ENCODE assay signal across 14 mouse cellular contexts in genomic region chr19:23958925-23959324, GRCm38 (mm10).
DNase-seq lines count a peak whose midpoint lies in the region; ATAC-seq and TF ChIP-seq lines count a peak whose summit lies in the region.
"Had no signal": no experiment of that assay in that cellular context is flagged by ENCODE, and none has a peak within 500 bp of the region (broad histone marks: within the 10 kb centered on the region; RNA-seq: fewer than 3 reads in every experiment).

No protein-coding gene starts in this region.

- peak; percentile 53 for TF ChIP-seq CTCF in intestine, postnatal 0 days (IDR thresholded peaks at IDR 0.05; ENCODE audit: low read depth)

- no peak overlapping the region for H3K9ac ChIP-seq in intestine, postnatal 0 days (ENCODE audit: low read depth, low read length)
- H3K9ac ChIP-seq in intestine, embryonic 15.5 days, result no peak overlapping the region
- H3K9ac ChIP-seq in kidney, embryonic 14.5 days (ENCODE audit: low read depth, low read length), result no peak overlapping the region
- H3K9ac ChIP-seq: embryonic facial prominence, embryonic 12.5 days; limb, embryonic 12.5 days had no signal

- H3K4me3 ChIP-seq in intestine, postnatal 0 days (ENCODE audit: low read depth, low read length), result no peak overlapping the region
- H3K4me3 ChIP-seq in intestine, embryonic 15.5 days (replicated peaks), result no peak overlapping the region
- H3K4me3 ChIP-seq in kidney, embryonic 14.5 days (ENCODE audit: low read length), result no peak overlapping the region
- H3K4me3 ChIP-seq: embryonic facial prominence, embryonic 12.5 days; limb, embryonic 12.5 days had no signal

- no peak overlapping the region for H3K4me2 ChIP-seq in intestine, postnatal 0 days (replicated peaks; ENCODE audit: low read depth)
- H3K4me2 ChIP-seq in intestine, embryonic 15.5 days (replicated peaks), result no peak overlapping the region
- H3K4me2 ChIP-seq in kidney, embryonic 14.5 days (replicated peaks; ENCODE audit: low read depth, low read length), result no peak overlapping the region
- H3K4me2 ChIP-seq: embryonic facial prominence, embryonic 12.5 days; heart, embryonic 11.5 days; limb, embryonic 12.5 days had no signal

- no peaks in the 10 kb centered on the region for H3K27me3 ChIP-seq in intestine, postnatal 0 days (replicated peaks; ENCODE audit: control insufficient read depth, insufficient read depth, low read length)
- H3K27me3 ChIP-seq in intestine, embryonic 15.5 days (replicated peaks), result no peaks in the 10 kb centered on the region
- H3K27me3 ChIP-seq in kidney, embryonic 14.5 days (ENCODE audit: control insufficient read depth, insufficient read depth, low read length), result no peaks in the 10 kb centered on the region
- H3K27me3 ChIP-seq: embryonic facial prominence, embryonic 12.5 days had no signal

- no peaks in the 10 kb centered on the region for H3K4me1 ChIP-seq in intestine, postnatal 0 days (replicated peaks; ENCODE audit: control insufficient read depth, insufficient read depth, low read length)
- 0 out of 2 replicates have a peak, but pooled peaks cover 7% of the 10 kb centered on the region for H3K4me1 ChIP-seq in intestine, embryonic 15.5 days (replicated peaks)
- H3K4me1 ChIP-seq in kidney, embryonic 14.5 days (ENCODE audit: control insufficient read depth, insufficient read depth, low read length), result peaks cover 11% of the 10 kb centered on the region

- no peaks in the 10 kb centered on the region for H3K9me3 ChIP-seq in intestine, postnatal 0 days (ENCODE audit: control insufficient read depth)
- H3K9me3 ChIP-seq in intestine, embryonic 15.5 days, result no peaks in the 10 kb centered on the region
- peaks cover 2% of the 10 kb centered on the region; the same call in 1 of the 2 replicates for H3K9me3 ChIP-seq in kidney, embryonic 14.5 days (ENCODE audit: control insufficient read depth, low read length)
- H3K9me3 ChIP-seq: embryonic facial prominence, embryonic 12.5 days; limb, embryonic 12.5 days had no signal

- ATAC-seq in cerebellum, adult (ENCODE audit: insufficient number of reproducible peaks, low FRiP score, low TSS enrichment), result no peak
- ATAC-seq in intestine, postnatal 0 days, result no peak
- no peak for ATAC-seq in intestine, embryonic 15.5 days
- no peak for ATAC-seq in kidney, embryonic 14.5 days (ENCODE audit: low FRiP score, low TSS enrichment)

- H3K27ac ChIP-seq in intestine, postnatal 0 days (ENCODE audit: low read depth, low read length), result no peak overlapping the region
- H3K27ac ChIP-seq in intestine, embryonic 15.5 days, result no peak overlapping the region
- H3K27ac ChIP-seq in kidney, embryonic 14.5 days (ENCODE audit: low read depth, low read length), result no peak overlapping the region
- H3K27ac ChIP-seq: embryonic facial prominence, embryonic 12.5 days; limb, embryonic 12.5 days had no signal

- no peaks in the 10 kb centered on the region for H3K36me3 ChIP-seq in intestine, postnatal 0 days (ENCODE audit: control insufficient read depth, insufficient read depth)
- H3K36me3 ChIP-seq in intestine, embryonic 15.5 days, result no peaks in the 10 kb centered on the region
- no peaks in the 10 kb centered on the region for H3K36me3 ChIP-seq in kidney, embryonic 14.5 days (ENCODE audit: control insufficient read depth, insufficient read depth, low read length)
- H3K36me3 ChIP-seq: embryonic facial prominence, embryonic 12.5 days; limb, embryonic 12.5 days had no signal

- 47% methylated on average over 6 of the region's 6 CpGs for WGBS in intestine, postnatal 0 days
- 49% methylated on average over 6 of the region's 6 CpGs for WGBS in intestine, embryonic 15.5 days
- WGBS in kidney, embryonic 14.5 days, result 44% methylated on average over 6 of the region's 6 CpGs

- peak; percentile 29 for DNase-seq in cerebellum, adult 8-10 months
- peak; percentile 27 for DNase-seq in NIH3T3 (ENCODE audit: low read depth)
- DNase-seq in forelimb bud, embryonic 11.5 days (ENCODE audit: low read depth, low spot score), result peak; percentile 64
- no peak for DNase-seq in spleen, postnatal 4 days (ENCODE audit: low spot score in 2 of 2)
- DNase-seq: B cell, adult 2 months; kidney, postnatal 14 days; right cerebral cortex, adult 18-20 months had no signal

Comparison
In these comparisons a context has a peak if more than half of its experiments do, and no peak if none do; other contexts are left out.
1. DNase-seq: peak in cerebellum, adult 8-10 months (single experiment), NIH3T3 (single experiment) and forelimb bud, embryonic 11.5 days (single experiment); none in spleen, postnatal 4 days (0 of 2).